Mouse (Mus musculus): Measurements from ENCODE around the gene Rapgef5.

Rapgef5 gene

DNA sequence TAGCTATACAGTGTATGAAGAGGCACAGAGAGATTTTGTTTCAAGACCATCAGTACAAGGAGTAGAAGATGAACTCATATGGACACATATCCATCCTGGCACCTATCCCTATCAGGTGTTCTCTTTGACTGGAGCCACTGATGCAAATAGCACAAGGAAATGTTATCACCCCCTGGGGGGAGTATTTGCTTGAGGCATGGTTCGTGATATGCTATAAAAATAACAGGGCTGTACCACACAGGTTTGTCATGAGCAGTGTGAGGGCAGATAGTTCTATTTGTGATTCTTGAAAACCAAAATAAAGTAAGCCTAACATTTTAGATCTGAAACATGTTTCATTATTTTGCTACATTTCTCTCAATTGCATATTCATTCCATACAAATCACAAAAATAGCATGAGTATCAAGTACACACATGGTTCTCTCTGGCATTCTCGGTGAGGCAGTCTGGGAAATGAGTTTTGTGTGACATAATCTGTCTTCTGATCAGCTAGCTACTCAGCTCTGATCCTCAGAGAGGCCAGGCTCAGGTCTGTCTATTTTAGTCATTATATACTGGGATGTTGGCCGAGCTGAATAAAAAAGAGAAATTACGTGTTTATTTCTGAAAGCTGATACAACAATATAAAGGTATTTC, 12.3 kb downstream of the Rapgef5 start:
- in situ Hi-C loops (cut with MboI; ENCODE audit: low sequenced_read_pairs), result no loop called here

- in situ Hi-C loops (cut with MboI; ENCODE audit: low sequenced_read_pairs), result no loop called here
These were observed 14.8 kb downstream of the Rapgef5 start for GRCm38 (mm10) chr12:117531106-117531505.

DNA sequence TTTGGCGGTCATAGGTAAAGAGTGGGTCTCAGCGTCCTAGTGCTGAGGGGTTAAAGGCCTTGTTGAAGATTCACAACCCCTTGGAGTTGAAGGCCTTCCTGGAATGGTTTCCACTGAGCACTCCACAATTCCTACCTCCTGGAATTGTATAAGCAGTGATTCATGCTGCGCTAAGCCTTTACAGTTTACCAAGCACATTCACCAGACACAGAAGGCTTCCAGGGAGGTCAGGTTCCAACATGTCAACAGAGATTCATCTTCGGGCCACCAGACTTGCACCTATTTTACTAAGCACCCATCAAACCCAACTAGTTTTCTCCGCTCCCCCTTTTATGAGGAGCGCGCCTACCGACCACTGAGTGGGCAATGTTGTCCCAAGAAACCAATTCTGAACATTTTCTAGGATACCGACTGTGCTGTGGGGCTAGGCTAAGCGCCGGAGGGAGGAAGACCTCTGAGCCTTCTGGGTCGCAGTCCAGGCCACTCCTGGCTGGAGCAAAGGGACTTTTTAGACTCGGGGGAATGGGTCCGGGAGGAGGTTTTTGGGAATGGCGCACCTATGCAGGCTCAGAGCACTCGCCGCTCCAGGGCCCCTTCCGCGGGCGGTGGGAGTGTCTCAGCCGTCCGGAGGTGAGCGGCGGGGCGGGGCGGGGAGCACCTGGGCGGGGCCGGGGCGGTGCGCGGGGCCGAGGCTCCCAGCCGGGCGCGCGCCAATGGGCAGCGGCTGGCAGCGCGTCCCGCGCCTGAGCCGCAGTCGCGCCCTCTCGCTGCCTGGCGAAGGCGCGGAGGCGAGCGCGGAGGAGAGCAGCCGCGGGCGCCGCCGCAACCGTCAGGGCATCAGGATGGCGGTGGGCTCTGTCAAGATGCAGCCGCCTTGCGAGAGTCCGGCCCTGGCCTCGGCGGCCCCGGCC, 17.2 kb downstream of the Rapgef5 start:
- in situ Hi-C loops (cut with MboI; ENCODE audit: low sequenced_read_pairs), result no loop called here

DNA sequence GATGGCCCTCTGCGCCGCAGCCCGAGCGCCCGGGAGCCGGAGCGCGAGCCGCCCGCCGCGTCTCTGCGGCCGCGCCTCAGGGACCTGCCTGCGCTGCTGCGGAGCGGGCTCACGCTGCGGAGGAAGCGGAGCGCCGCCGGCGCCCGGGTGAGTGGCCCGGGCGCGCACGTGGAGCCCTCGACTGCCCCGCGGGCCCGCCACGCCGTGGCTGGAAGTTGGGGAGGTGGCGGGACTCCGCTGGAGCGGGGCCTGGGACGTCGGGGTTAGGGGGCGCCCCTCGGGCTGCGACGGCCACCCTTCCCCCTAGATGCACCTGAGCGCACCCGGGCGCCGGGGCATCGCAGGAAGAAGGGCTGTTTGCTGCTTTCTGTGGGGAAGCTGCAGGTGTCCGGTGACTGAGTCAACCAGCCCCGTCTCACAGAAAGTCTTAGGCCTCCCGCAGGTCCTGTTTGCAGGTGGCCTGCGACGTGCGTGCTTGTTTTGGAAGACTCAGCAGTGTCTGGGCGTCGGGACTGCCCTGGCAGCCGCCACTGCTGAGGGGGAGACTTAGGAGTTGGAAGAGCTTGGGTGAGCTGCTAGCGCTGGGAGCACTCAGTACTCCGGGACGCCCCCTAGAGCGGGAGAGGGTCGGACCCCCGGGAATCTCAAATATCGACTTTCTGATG, 17.9 kb downstream of the Rapgef5 start:
- in situ Hi-C loops (cut with MboI; ENCODE audit: low sequenced_read_pairs), result no loop called here

DNA sequence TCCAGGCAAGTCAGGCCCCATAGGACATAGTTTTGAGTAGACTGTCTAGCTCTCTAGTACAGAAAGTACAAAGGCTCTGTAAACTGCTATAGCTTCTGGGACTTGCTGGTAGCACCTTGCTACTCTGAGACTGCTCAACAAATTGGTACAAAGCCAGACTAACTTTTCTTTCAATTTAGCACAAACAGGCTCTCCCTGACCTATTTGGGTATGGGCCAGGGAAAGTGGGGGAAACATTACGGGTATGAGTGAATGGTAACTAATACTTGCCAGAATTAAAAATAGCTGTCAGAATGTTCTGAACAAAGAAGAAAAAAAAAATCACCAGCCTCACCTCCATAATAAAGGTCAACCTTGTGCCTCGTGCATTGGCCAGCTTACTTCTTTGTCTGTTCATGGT, 24.1 kb downstream of the Rapgef5 start:
- in situ Hi-C loops (cut with MboI; ENCODE audit: low sequenced_read_pairs), result no loop called here

- in situ Hi-C loops (cut with MboI; ENCODE audit: low sequenced_read_pairs), result no loop called here
These were observed 29.0 kb downstream of the Rapgef5 start for GRCm38 (mm10) chr12:117545277-117545676.

GRCm38 (mm10) chr12:117553353-117553752, 37.1 kb downstream of the Rapgef5 start:
- in situ Hi-C loops (cut with MboI; ENCODE audit: low sequenced_read_pairs), result no loop called here

- in situ Hi-C loops (cut with MboI; ENCODE audit: low sequenced_read_pairs), result no loop called here
These were observed 38.4 kb downstream of the Rapgef5 start for GRCm38 (mm10) chr12:117554612-117555063.

GRCm38 (mm10) chr12:117560450-117560849, 44.2 kb downstream of the Rapgef5 start:
- in situ Hi-C loops (cut with MboI; ENCODE audit: low sequenced_read_pairs), result no loop called here

DNA sequence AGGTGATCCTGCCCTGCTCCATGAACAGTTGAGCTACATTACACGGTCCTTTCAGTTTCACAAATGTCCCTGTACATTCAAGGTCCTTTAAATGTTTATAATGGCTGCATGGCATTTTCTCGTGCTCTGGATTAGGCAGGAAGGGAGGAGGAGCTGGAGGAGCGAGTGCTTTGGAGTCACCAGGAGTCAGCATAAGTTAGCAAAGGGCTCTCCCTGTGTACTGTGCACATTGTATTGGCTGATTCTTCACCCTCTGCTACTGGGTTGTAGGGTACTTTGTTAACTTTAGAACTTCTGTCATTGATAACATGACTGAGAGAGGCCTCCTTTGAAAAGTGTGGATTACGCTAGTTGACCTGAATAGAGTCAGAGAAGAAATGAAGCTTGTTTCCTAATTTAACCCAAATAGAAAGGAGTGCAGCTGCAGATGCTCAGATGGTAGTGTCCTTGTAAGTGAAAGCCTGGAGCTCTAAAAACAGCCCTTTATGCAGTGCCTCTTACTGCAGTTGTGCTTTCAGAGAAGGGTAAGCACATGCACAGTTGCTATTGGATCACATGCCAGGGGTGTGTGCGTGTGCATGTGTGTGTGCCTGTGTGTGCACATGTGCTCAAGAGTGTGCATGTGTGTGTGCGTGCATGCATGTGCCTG, 45.3 kb downstream of the Rapgef5 start:
- in situ Hi-C loops (cut with MboI; ENCODE audit: low sequenced_read_pairs), result no loop called here

- in situ Hi-C loops (cut with MboI; ENCODE audit: low sequenced_read_pairs), result no loop called here
These were observed 45.8 kb downstream of the Rapgef5 start for GRCm38 (mm10) chr12:117562085-117562484.

GRCm38 (mm10) chr12:117563859-117564258, 47.6 kb downstream of the Rapgef5 start:
- in situ Hi-C loops (cut with MboI; ENCODE audit: low sequenced_read_pairs), result no loop called here

DNA sequence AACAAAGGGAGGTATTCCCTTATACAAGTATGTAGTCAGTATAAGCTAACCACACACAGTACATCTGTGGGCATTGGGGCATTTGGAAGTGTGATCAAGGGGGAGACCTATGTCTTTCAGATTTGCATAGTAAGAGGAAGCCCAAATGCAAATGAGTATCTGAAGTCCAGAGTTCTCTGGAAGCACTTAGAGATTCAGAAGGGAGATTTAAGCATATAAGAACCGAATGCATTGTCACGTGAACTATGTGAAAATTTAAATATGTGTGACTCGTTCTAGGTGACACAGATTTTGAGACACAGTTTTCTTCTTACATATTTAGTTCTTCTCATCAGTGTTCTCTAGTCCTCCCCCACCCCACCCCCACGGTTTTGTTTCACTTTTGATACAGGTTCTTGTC, 50.0 kb downstream of the Rapgef5 start:
- in situ Hi-C loops (cut with MboI; ENCODE audit: low sequenced_read_pairs), result no loop called here

DNA sequence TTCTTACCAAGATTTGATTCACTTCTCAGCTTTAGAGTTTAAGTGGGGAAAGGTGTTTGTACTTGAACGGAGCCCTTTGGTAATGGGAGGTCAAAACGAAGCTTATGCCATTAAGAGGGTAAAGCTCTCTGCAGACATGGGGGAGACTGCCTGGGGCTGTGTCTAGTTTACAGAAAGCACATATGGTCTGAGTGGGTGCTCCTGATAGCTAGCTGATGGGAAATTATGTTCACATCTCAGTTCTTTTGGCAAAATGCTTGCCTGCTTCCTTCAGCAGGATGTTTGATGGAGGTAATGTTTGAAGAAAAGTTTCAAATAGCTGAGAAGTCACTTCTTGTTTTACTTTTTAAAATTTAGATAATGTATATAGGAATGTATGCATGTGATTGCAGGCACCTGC, 53.4 kb downstream of the Rapgef5 start:
- in situ Hi-C loops (cut with MboI; ENCODE audit: low sequenced_read_pairs), result no loop called here

GRCm38 (mm10) chr12:117584256-117584655, 68.0 kb downstream of the Rapgef5 start:
- in situ Hi-C loops (cut with MboI; ENCODE audit: low sequenced_read_pairs), result loop anchor here (25.0 kb wide), 1 partner anchor 172 kb away; no protein-coding TSS in a partner anchor

DNA sequence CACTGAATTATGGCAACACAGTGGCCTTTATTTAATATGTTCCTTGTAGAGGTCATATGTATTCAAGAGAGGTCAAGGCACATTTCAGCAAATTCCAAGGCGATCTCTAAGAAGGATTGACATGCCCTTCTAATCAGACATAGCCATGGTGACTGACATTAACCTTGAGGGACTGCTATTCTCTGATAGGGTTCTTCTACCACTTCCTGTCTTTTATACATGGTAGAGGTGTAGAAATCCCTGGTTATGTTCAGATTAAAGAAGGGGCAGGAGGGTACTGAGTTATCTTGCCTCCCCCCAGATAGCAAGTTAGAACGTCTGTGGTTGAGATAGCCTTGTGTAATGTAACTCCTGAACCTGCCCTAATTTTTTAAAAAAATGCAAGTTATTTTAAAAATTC, 69.1 kb downstream of the Rapgef5 start:
- in situ Hi-C loops (cut with MboI; ENCODE audit: low sequenced_read_pairs), result loop anchor here (25.0 kb wide), 1 partner anchor 173 kb away; no protein-coding TSS in a partner anchor

DNA sequence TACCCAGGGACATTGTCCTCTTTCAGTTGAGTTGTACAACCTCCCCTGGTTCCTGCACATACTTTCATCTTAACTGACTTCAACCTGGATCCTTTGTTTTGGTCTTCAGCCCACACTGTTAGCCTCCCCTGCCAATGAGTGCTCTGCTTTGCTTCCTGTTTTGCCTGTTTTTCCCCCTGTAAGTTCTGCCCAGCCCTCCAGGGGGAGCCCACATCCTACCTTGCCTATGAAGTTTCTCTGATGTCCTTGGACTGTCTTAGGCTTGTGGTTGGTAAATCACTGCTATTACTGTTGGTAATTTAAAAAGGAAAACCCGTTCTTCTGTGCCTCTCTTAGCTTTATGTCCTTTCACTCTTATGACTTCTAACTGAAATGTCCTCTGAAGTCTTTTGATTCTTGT, 69.8 kb downstream of the Rapgef5 start:
- in situ Hi-C loops (cut with MboI; ENCODE audit: low sequenced_read_pairs), result loop anchor here (25.0 kb wide), 1 partner anchor 174 kb away; no protein-coding TSS in a partner anchor

GRCm38 (mm10) chr12:117589186-117589585, 72.9 kb downstream of the Rapgef5 start:
- in situ Hi-C loops (cut with MboI; ENCODE audit: low sequenced_read_pairs), result loop anchor here (25.0 kb wide), 1 partner anchor 177 kb away; no protein-coding TSS in a partner anchor

DNA sequence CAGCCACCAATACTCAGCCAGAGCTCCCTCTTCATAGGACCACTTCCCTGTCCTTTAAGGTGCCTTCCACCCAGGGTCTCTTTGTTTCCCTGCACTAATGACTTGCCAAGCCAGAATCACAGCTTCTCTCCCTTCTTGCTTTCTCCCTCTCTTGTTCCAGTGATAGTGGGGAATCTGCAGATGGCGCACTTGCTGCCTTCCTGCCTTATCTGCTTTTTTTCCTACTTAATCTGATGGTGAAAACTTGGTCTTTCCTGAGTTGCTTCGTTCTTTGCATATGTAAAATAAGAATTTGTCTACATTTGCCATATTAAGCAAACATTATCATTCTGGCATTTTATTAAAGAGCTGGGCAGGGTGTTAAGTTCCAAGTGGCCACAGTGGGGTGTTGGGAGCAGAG, 75.7 kb downstream of the Rapgef5 start:
- in situ Hi-C loops (cut with MboI; ENCODE audit: low sequenced_read_pairs), result loop anchor here (10.0 to 25.0 kb wide), 2 partner anchors 173 to 180 kb away; no protein-coding TSS in a partner anchor

DNA sequence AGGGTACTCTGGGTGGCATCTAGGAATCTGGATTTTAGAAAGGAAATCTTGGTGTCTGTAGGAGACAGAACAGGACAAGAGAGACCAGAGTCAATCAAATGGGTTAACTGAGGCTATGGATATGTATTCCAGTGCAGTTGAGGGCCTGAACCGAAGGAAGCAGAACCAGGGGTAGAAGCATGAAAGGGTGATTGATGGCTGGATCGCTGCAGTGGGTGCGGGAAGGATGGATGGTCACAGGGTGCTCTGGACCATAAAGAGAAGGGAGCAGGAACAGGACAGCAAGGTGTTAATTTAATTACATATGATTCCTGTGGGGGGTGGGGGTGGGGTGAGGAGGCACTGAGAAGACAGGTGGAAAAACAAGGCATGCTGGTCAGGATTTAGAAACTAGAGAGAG, 76.3 kb downstream of the Rapgef5 start:
- in situ Hi-C loops (cut with MboI; ENCODE audit: low sequenced_read_pairs), result loop anchor here (10.0 to 25.0 kb wide), 2 partner anchors 172 to 180 kb away; no protein-coding TSS in a partner anchor
